Mouse (Mus musculus) liver, postnatal 0 days (tissue): ENCODE data around the gene Gm13276.
"Not testable (repeated sequence)": the region's sequence is repeated elsewhere in the genome, so short reads cannot be mapped to it uniquely, and the experiment has no call there.

ENCODE experiments used
- CTCF ChIP-seq: sonication (generic); IDR thresholded peaks from 2 replicates; pipeline ENCODE4 v1.5.1; 2016; ENCODE audit warnings: antibody characterized with exemption, low read depth
- EP300 ChIP-seq: IDR thresholded peaks from 2 replicates; pipeline ENCODE4 v1.6.1; 2016; ENCODE audit warnings: antibody characterized with exemption, low read depth, mild to moderate bottlenecking

DNA sequence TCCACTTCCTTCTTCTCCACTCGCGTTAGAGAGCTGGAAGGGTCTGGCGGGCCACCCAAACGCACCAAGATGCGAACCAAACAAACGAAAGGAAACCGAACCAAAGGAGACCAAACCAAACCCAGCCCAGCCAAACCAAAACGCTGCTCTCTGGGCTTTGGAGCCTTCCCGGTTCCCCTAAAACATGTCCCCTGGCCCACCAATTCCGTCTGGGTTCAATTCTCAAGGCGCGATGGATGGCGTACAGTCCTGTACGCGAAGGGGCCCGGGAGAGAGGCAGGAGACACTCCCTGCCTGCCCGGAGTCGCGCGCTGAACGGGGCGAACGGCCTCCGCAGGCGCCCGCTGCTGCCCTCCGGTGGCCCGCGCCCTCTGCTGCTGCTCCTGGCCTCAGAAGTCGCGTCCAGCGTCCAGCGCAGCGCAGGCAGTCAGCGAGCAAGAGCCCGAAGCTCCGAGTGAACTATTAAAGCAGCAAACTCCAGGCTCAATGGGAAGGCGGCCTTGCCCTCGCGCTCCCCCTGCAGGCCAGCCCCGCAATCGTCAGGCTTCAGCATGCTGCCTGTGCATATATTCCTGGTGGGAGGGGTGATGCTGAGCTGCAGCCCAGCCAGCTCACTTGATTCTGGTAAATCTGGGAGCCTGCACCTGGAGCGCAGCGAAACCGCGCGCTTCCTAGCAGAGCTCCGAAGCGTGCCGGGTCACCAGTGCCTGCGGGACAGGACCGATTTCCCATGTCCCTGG is 8.6 kb downstream of the Gm13276 start, which contains the start of gene Gm13275:
- TF ChIP-seq CTCF, result peak; percentile 44
- TF ChIP-seq EP300, result not testable (repeated sequence)
